Mouse (Mus musculus): ENCODE data around the gene Ksr1.

GRCm38 (mm10) chr11:79139878-79140510, 6.2 kb downstream of the Ksr1 start:
- TF ChIP-seq CTCF (IDR thresholded peaks at IDR 0.05; ENCODE audit: low read depth): no peak
- TF ChIP-seq EP300 (IDR thresholded peaks at IDR 0.05; ENCODE audit: low read depth): no peak

Data from liver, embryonic 14.5 days (tissue).